Mouse (Mus musculus) heart, embryonic 11.5 days (tissue): ENCODE data around the gene H2-DMa. TPM values are rescaled to one million over a fixed set of nuclear protein-coding genes. Genes with fewer than 3 reads are reported as not detected.
A peak's percentile ranks its signal among the peaks of the same experiment; 100 is the strongest.

ENCODE experiments used
- ATAC-seq: fragments of 200-750 bp; cut with Nextera tagmentation; replicated peaks from 2 replicates; pipeline ENCODE4 v1.8.0; 2017; ENCODE audit warnings: moderate library complexity; ENCODE audit not compliant: insufficient number of reproducible peaks, low FRiP score, low TSS enrichment
- H3K27ac ChIP-seq: fragments of 300-500 bp; sonication (generic); 2 replicates; pipeline ENCODE4 v1.5.1; 2014; ENCODE audit warnings: mild to moderate bottlenecking, low read depth, low read length
- H3K27me3 ChIP-seq: fragments of 300-500 bp; sonication (generic); 2 replicates; pipeline ENCODE4 v1.6.1; 2014; ENCODE audit warnings: mild to moderate bottlenecking, low read length, mixed read lengths; ENCODE audit not compliant: control insufficient read depth, insufficient read depth
- H3K36me3 ChIP-seq: fragments of 300-500 bp; sonication (generic); 2 replicates; pipeline ENCODE4 v1.6.1; 2014; ENCODE audit warnings: mild to moderate bottlenecking, low read length, moderate library complexity, mixed read lengths; ENCODE audit not compliant: control insufficient read depth, insufficient read depth
- H3K4me1 ChIP-seq: fragments of 300-500 bp; sonication (generic); 2 replicates; pipeline ENCODE4 v1.6.1; 2014; ENCODE audit warnings: low read length; ENCODE audit not compliant: control insufficient read depth, insufficient read depth
- H3K4me2 ChIP-seq: fragments of 300-500 bp; sonication (generic); 2 replicates; pipeline ENCODE4 v1.6.1; 2014; ENCODE audit warnings: mild to moderate bottlenecking, moderate library complexity
- H3K4me3 ChIP-seq: fragments of 300-500 bp; sonication (generic); 2 replicates; pipeline ENCODE4 v1.5.1; 2014; ENCODE audit warnings: low read depth, low read length
- H3K9ac ChIP-seq: fragments of 300-500 bp; sonication (generic); 2 replicates; pipeline ENCODE4 v1.6.1; 2014; ENCODE audit warnings: mild to moderate bottlenecking, low read depth, low read length, moderate library complexity
- H3K9me3 ChIP-seq: fragments of 300-500 bp; sonication (generic); replicated peaks from 2 replicates; pipeline ENCODE4 v1.6.1; 2016; ENCODE audit warnings: low read length; ENCODE audit not compliant: control insufficient read depth
- WGBS: fragments of 180-500 bp; shearing (Covaris S2); extraction: QIAGEN DNeasy Blood & Tissue Kit; methylation state at CpG from one replicate; pipeline ENCODE4 v1.1.7; 2014; ENCODE audit not compliant: insufficient replicate concordance; 5-methylcytosine and 5-hydroxymethylcytosine counted together
- polyA plus RNA-seq: library from polyadenylated mRNA; unstranded; fragments of >200 nt; fragmentation: Nextera tagmentation; extraction: Ambion mirVana; gene quantifications from 2 replicates; pipeline ENCODE4 v1.2.1, GENCODE M21; 2014

The H2-DMa gene
- 6.2 and 8.1 TPM in 2 replicates for polyA plus RNA-seq

DNA sequence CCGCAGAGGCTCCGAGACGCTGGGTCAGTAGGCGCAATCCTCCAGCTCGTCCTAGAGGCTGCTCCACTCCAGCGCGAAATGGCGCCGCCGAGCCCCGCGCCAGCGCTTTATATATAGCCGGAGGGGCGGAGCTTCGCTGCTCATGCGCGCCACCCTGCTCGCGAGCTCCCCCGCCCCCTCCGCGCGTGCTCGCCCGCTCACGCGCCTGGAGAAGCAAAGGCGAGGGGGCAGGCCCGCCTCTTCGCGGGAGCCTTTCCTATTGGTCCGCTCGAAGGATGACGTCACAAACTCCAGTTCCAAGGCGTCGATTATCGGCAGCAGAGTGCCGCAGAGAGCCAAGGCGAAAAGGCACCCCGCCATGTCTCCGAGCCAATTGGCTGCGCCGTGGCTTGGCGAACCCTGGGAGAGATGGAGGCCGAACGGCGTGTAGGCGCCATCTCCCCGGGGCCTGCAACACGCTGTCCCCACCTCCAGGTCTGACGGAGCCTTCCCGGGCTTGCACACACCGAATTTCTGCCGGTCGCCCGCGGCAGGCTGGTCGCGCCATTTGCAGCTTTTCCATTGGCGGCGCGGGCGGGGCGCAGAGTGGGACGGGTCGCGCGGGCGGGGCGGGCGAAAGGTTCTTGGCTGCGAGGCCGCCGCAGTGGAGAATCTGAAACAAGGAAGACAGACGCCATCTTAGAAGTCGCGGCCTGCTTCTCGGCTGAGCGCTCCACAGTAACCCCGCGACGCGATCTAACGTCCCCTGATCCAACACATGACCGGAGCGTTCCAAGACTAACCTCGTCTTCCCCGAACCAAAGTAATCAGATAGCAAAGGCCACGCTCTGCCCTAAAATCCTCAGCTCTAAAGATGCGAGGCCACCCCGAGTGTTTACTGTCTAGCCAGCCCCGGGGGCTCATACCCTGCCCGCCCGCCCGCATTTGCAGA lies at the start of gene H2-DMa:
H2-DMa (plus strand) TSS at position 293 of the 931 bp plus-strand sequence.
- under 1% methylated on average over 96 of the region's 96 CpGs for WGBS
- peak within 1 kb of the TSS; percentile 99 for H3K9ac ChIP-seq
- peaks cover 22% of the 10 kb centered on the region for H3K4me1 ChIP-seq
- peak within 1 kb of the TSS; percentile 100 for H3K27ac ChIP-seq
- no peaks in the 10 kb centered on the region for H3K27me3 ChIP-seq
- peak within 1 kb of the TSS; percentile 98 for H3K4me2 ChIP-seq
- H3K4me3 ChIP-seq = peak within 1 kb of the TSS; percentile 99
- no peaks in the 10 kb centered on the region for H3K9me3 ChIP-seq
- peak; percentile 77 for ATAC-seq
- H3K36me3 ChIP-seq = peaks cover 30% of the 10 kb centered on the region

DNA sequence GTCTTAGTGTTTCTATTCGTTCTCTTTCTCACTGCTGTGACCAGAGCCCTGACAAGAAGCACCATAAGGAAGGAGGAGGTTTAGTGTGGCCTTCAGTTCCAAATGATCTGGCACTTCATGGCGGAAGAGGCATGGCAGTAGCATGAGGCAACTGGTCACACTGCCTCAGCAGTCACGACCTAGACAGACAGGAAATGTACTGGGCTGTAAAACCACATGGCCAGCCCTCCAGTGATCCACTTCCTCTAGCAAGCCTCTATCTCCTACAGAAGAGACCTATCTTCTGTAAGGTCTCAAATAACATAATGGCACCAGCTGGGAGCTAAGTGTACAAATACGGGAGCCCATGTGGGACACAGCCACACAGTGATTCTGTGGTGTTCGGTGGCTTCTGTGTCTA lies 47.2 kb upstream of the H2-DMa start:
- H3K27me3 ChIP-seq = peaks cover 16% of the 10 kb centered on the region
- no peak overlapping the region for H3K4me3 ChIP-seq
- no peak overlapping the region for H3K9ac ChIP-seq
- no peaks in the 10 kb centered on the region for H3K36me3 ChIP-seq
- H3K4me2 ChIP-seq = no peak overlapping the region
- H3K27ac ChIP-seq = no peak overlapping the region
- H3K4me1 ChIP-seq = no peaks in the 10 kb centered on the region
- no peaks in the 10 kb centered on the region for H3K9me3 ChIP-seq
- ATAC-seq = no peak
- WGBS = 65% methylated on average over 5 of the region's 5 CpGs

DNA sequence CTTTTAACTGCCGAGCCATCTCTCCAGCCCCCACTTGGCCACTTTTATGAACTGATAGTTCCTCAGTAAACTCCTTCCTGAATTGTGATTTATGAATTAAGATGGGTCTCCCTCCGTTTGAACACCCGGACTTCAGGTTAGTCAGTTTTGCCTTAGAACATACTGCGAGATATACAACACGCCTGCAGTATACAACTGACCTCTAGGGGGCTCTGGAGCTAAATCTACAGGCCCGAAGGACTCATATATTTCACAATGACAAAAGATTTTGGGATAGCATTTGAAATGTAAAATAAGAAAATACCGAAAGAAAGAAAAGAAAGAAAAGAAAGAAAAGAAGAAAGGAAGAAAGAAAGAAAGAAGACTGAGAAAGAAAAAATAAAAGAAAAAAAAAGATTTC lies 44.1 kb upstream of the H2-DMa start:
- peaks cover 20% of the 10 kb centered on the region for H3K27me3 ChIP-seq
- no peaks in the 10 kb centered on the region for H3K9me3 ChIP-seq
- no peaks in the 10 kb centered on the region for H3K36me3 ChIP-seq
- 36% methylated on average over 7 of the region's 7 CpGs for WGBS
- H3K9ac ChIP-seq = no peak overlapping the region
- no peak overlapping the region for H3K27ac ChIP-seq
- H3K4me2 ChIP-seq = no peak overlapping the region
- H3K4me3 ChIP-seq = no peak overlapping the region
- no peak for ATAC-seq
- H3K4me1 ChIP-seq = no peaks in the 10 kb centered on the region

DNA sequence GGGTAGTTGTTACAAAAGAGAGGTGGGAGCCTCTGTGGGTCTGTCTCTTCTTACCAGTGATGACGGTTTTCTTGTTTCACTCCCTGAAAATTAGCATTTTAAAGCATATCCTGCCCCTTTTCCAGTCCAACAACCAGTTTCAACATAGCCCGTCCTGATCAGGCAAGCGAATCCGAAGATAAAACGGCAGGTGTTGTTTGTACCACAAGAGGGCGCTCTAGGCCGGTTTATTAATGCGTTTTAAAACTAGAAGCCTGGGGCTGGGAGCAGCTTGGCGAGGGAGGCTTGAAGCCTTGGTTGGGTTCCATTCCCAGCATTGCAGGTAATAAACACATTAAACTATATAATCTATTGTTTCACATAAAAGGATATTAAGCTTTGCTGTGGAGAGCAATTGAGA lies 41.8 kb upstream of the H2-DMa start:
- no peak overlapping the region for H3K4me3 ChIP-seq
- H3K27me3 ChIP-seq = peaks cover 20% of the 10 kb centered on the region
- H3K9ac ChIP-seq = no peak overlapping the region
- no peak for ATAC-seq
- H3K4me2 ChIP-seq = no peak overlapping the region
- no peaks in the 10 kb centered on the region for H3K4me1 ChIP-seq
- no peaks in the 10 kb centered on the region for H3K9me3 ChIP-seq
- WGBS = 2% methylated on average over 9 of the region's 9 CpGs
- H3K27ac ChIP-seq = no peak overlapping the region
- H3K36me3 ChIP-seq = no peaks in the 10 kb centered on the region

DNA sequence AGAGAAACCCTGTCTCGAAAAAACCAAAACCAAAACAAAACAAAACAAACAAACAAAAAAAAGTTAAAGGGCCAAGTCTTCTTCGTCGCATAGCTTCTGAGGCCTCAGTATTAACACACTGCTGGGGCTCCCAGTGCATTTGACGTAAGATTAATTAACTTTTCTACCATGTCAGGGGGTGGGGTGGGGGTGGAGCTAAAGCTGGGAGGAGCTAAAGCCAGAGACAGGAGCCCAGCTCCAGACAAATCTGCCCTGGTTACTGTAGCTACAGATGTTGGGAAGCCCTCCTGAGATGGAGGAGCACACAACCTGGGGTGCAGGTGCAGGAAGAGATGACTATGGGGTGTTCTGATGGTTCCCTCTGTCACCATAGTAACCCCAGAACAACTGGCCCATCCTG lies 41.2 kb upstream of the H2-DMa start:
- Histone ChIP-seq H3K27ac (no peak overlapping the region), H3K4me2 (no peak overlapping the region), H3K27me3 (peaks cover 20% of the 10 kb centered on the region), H3K4me3 (no peak overlapping the region), H3K36me3 (no peaks in the 10 kb centered on the region), H3K4me1 (no peaks in the 10 kb centered on the region), H3K9me3 (no peaks in the 10 kb centered on the region), H3K9ac (no peak overlapping the region)
- 55% methylated on average over 4 of the region's 4 CpGs for WGBS
- ATAC-seq = no peak

DNA sequence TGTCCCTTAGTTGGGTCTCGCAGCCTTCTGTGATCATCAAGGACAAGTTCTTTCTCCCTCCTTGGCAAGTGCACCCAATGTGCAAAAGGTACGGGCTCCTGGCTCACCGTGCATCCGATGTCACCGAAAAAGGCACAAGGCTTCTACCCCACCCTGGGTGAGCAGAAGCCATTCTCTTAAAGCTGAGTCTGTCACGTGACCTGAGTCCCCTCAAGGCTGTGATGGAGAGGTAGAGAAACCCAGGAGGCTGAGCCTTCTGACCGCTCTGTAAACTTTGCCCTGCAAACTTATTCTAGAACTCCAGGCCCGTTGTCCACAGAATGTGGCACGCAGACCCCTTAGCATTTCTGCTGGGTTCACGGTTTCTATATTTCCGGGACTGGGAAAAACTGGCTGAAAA lies 40.3 kb upstream of the H2-DMa start:
- Histone ChIP-seq H3K27me3 (peaks cover 22% of the 10 kb centered on the region), H3K36me3 (no peaks in the 10 kb centered on the region), H3K4me1 (no peaks in the 10 kb centered on the region), H3K4me2 (no peak overlapping the region), H3K9ac (no peak overlapping the region), H3K27ac (no peak overlapping the region), H3K4me3 (no peak overlapping the region), H3K9me3 (no peaks in the 10 kb centered on the region)
- no peak for ATAC-seq
- 82% methylated on average over 11 of the region's 11 CpGs for WGBS

DNA sequence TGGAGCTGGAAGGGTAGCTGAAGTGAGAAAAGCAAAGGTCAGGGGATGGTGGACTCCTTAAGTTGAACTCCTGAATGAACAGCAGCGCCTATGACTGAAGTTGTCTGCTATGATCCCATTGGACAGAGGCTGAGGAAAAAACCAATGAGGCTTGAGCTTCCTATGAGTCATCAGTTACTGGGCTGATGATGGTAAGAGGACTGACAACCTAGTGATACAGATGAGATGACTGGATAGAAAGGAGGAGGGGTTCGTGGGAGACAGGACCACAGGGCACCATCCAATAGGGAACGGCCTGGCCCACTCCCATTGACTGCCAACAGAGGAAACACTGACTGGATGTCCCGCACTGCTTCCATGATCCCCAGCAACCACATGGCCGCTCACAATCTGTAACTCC lies 39.7 kb upstream of the H2-DMa start:
- Histone ChIP-seq H3K27me3 (peaks cover 24% of the 10 kb centered on the region), H3K4me2 (no peak overlapping the region), H3K4me3 (no peak overlapping the region), H3K9ac (no peak overlapping the region), H3K9me3 (no peaks in the 10 kb centered on the region), H3K36me3 (no peaks in the 10 kb centered on the region), H3K4me1 (no peaks in the 10 kb centered on the region), H3K27ac (no peak overlapping the region)
- WGBS = 19% methylated on average over 5 of the region's 5 CpGs
- no peak for ATAC-seq

DNA sequence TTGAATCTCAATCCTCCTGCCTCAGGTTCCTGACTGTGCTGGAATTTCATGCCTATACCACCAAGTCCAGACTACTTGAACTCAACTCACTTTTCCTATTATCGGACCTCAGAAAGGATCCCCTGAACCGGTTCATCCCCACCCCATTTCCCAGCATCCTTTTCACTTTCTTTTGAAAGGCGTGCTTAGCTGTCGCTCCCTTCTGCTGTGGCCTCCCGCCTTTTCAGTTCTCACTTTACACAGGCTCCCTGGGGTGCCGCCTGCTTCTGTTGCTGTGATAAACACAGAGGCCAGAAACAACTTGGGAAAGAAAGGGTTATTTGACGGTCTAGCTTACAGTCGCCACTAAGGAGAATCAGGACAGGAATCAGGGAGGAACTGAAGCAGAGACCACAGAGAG lies 36.2 kb upstream of the H2-DMa start:
- Histone ChIP-seq H3K9ac (no peak overlapping the region), H3K9me3 (no peaks in the 10 kb centered on the region), H3K4me1 (no peaks in the 10 kb centered on the region), H3K36me3 (no peaks in the 10 kb centered on the region), H3K4me3 (no peak overlapping the region), H3K27ac (no peak overlapping the region), H3K27me3 (peaks cover 7% of the 10 kb centered on the region; the same call in 1 of the 2 replicates), H3K4me2 (no peak overlapping the region)
- 8% methylated on average over 8 of the region's 8 CpGs for WGBS
- ATAC-seq = no peak

DNA sequence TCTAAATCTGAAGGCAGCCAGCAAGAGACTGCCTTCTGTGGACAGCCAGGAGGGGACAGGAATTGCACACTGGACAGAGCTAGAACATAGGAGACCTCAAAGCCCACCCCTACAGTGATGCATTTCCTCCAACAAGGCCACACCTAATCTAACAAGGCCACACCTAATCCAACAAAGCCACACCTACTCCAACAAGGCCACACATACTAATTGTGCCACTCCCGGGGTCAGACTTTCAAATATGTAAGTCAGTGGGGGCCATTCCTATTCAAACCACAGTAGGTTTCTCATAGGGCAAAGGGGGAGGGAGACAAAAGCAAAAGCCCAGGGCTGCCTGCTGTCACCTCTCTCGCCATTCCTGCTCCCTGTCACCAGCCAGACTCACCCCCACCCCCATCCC lies 32.0 kb upstream of the H2-DMa start:
- WGBS = 53% methylated on average over 2 of the region's 2 CpGs

More for the DNA sequence above, 32.0 kb upstream of the H2-DMa start:
- Histone ChIP-seq H3K4me3 (no peak overlapping the region), H3K4me1 (peaks cover 2% of the 10 kb centered on the region; the same call in 1 of the 2 replicates), H3K9me3 (no peaks in the 10 kb centered on the region), H3K27ac (no peak overlapping the region), H3K9ac (no peak overlapping the region), H3K27me3 (peaks cover 4% of the 10 kb centered on the region; the same call in 1 of the 2 replicates), H3K36me3 (no peaks in the 10 kb centered on the region), H3K4me2 (no peak overlapping the region)
- ATAC-seq = no peak
